Mouse (Mus musculus) kidney, postnatal 0 days (tissue): Measurements from ENCODE around the gene Aph1a. TPM values are rescaled to one million over a fixed set of nuclear protein-coding genes. Genes with fewer than 3 reads are reported as not detected.
A peak's percentile ranks its signal among the peaks of the same experiment; 100 is the strongest.

Source experiments
- ATAC-seq: fragments of 200-750 bp; cut with Nextera tagmentation; replicated peaks from 2 replicates; pipeline ENCODE4 v1.8.0; 2017; ENCODE audit warnings: low read depth, moderate number of reproducible peaks, moderate TSS enrichment, moderate library complexity; ENCODE audit not compliant: low FRiP score
- DNase-seq: peaks from one replicate; pipeline ENCODE4 v3.0.0-alpha.2; 2016; ENCODE audit warnings: low spot score
- H3K27ac ChIP-seq: fragments of 300-500 bp; sonication (generic); 2 replicates; pipeline ENCODE4 v1.5.1; 2014; ENCODE audit warnings: mild to moderate bottlenecking
- H3K27me3 ChIP-seq: fragments of 300-500 bp; sonication (generic); 2 replicates; pipeline ENCODE4 v1.6.1; 2014; ENCODE audit warnings: low read length, mixed read lengths; ENCODE audit not compliant: insufficient read depth
- H3K36me3 ChIP-seq: fragments of 300-500 bp; sonication (generic); 2 replicates; pipeline ENCODE4 v1.6.1; 2014; ENCODE audit warnings: low read length, mixed read lengths; ENCODE audit not compliant: insufficient read depth
- H3K4me1 ChIP-seq: fragments of 300-500 bp; sonication (generic); replicated peaks from 2 replicates; pipeline ENCODE4 v1.6.1; 2014; ENCODE audit warnings: antibody characterized with exemption, low read length, mixed read lengths; ENCODE audit not compliant: insufficient read depth
- H3K4me2 ChIP-seq: fragments of 300-500 bp; sonication (generic); 2 replicates; pipeline ENCODE4 v1.6.1; 2014; ENCODE audit warnings: mild to moderate bottlenecking, low read length, moderate library complexity, mixed read lengths
- H3K4me3 ChIP-seq: fragments of 300-500 bp; sonication (generic); replicated peaks from 2 replicates; pipeline ENCODE4 v1.5.1; 2014; ENCODE audit warnings: low read depth, low read length
- H3K9ac ChIP-seq: fragments of 300-500 bp; sonication (generic); 2 replicates; pipeline ENCODE4 v1.6.1; 2014; ENCODE audit warnings: low read depth, low read length
- H3K9me3 ChIP-seq: fragments of 300-500 bp; sonication (generic); replicated peaks from 2 replicates; pipeline ENCODE4 v1.6.1; 2016; ENCODE audit warnings: low read length, inconsistent platforms, mixed read lengths
- CTCF ChIP-seq: IDR thresholded peaks from 2 replicates; pipeline ENCODE4 v1.5.1; 2016; ENCODE audit warnings: antibody characterized with exemption, low read depth, mild to moderate bottlenecking, moderate library complexity
- WGBS: fragments of 180-500 bp; shearing (Covaris S2); extraction: QIAGEN DNeasy Blood & Tissue Kit; methylation state at CpG from one replicate; pipeline ENCODE4 v1.1.7; 2014; 5-methylcytosine and 5-hydroxymethylcytosine counted together
- polyA plus RNA-seq: library from polyadenylated mRNA; unstranded; fragments of >200 nt; fragmentation: Nextera tagmentation; extraction: Ambion mirVana; gene quantifications from 2 replicates; pipeline ENCODE4 v1.2.1, GENCODE M21; 2015

The Aph1a gene
- polyA plus RNA-seq, 1 experiment from 2014 or later = 48.7 TPM

DNA sequence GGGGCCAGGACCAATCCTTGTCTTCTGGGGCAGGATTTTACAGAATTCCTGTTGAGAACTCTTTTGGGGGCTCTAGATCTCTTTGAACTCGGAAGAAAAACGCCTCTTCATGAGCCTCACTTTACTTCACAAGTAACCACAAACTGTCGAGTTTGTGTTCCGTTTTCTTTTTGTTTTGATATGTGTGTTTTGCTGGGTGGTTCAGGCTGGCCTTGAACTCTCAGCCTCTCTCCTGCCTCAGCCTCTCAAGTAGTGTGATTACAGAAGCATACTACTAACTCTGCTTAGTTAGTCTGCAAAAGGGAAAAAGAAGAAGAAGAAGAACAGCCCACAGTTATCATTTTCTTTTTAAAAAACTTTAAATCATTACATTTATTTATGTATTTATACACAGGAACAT lies 30.4 kb downstream of the Aph1a start:
- TF ChIP-seq CTCF = no peak
- Histone ChIP-seq H3K9ac (no peak overlapping the region), H3K4me1 (no peaks in the 10 kb centered on the region; the same call in 1 of the 2 replicates), H3K4me2 (no peak overlapping the region), H3K4me3 (no peak overlapping the region), H3K36me3 (no peaks in the 10 kb centered on the region), H3K27ac (no peak overlapping the region), H3K9me3 (no peaks in the 10 kb centered on the region), H3K27me3 (no peaks in the 10 kb centered on the region)
- no peak for ATAC-seq
- no peak for DNase-seq
- WGBS = 52% methylated on average over 4 of the region's 4 CpGs

GRCm38 (mm10) chr3:95925087-95925486 lies 31.3 kb downstream of the Aph1a start:
- Histone ChIP-seq H3K4me3 (no peak overlapping the region), H3K27ac (no peak overlapping the region), H3K4me2 (no peak overlapping the region), H3K9ac (no peak overlapping the region), H3K27me3 (no peaks in the 10 kb centered on the region), H3K36me3 (no peaks in the 10 kb centered on the region), H3K9me3 (no peaks in the 10 kb centered on the region), H3K4me1 (no peaks in the 10 kb centered on the region; the same call in 1 of the 2 replicates)
- 82% methylated on average over 5 of the region's 5 CpGs for WGBS
- no peak for DNase-seq
- TF ChIP-seq CTCF = no peak
- ATAC-seq = no peak

DNA sequence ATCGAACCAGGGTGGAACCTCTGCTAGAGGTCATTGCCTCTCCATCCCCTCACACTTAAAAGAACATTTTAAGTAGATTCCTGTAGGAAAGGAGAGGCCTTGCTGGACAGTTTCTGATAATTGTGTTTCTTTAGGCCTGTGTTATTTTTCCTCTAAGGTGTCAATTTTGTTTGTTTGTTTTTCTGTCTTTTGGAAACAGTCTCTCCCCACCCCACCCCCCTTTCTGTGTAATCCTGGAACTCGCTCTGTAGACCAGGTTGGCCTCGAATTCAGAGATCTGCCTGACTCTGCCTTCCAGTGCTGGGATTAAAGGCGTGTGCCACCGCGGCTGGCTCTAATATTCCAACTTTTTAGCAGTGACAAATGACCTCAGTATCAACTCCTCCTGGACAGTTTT lies 34.5 kb downstream of the Aph1a start:
- Histone ChIP-seq H3K27me3 (no peaks in the 10 kb centered on the region), H3K4me3 (peak overlapping the region; percentile 29), H3K9me3 (no peaks in the 10 kb centered on the region), H3K36me3 (no peaks in the 10 kb centered on the region), H3K9ac (peak overlapping the region; percentile 43), H3K27ac (0 out of 2 replicates have a peak overlapping the region, but pooled peaks have one; percentile 8), H3K4me1 (peaks cover 4% of the 10 kb centered on the region), H3K4me2 (peak overlapping the region; percentile 56)
- ATAC-seq = no peak
- 48% methylated on average over 6 of the region's 6 CpGs for WGBS
- no peak for DNase-seq
- no peak for TF ChIP-seq CTCF

- H3K4me2 ChIP-seq = peak within 1 kb of the TSS; percentile 66
- H3K9ac ChIP-seq = peak within 1 kb of the TSS; percentile 89
- peak; percentile 100 for ATAC-seq
- H3K4me3 ChIP-seq = peak within 1 kb of the TSS; percentile 90
- no peaks in the 10 kb centered on the region for H3K9me3 ChIP-seq
- TF ChIP-seq CTCF = no peak
- no peaks in the 10 kb centered on the region for H3K27me3 ChIP-seq
- H3K36me3 ChIP-seq = peaks cover 1% of the 10 kb centered on the region; the same call in 1 of the 2 replicates
- peaks cover 4% of the 10 kb centered on the region for H3K4me1 ChIP-seq
- H3K27ac ChIP-seq = peak within 1 kb of the TSS; percentile 88
- peak; percentile 100 for DNase-seq
- WGBS = under 1% methylated on average over 48 of the region's 49 CpGs
These were observed 35.1 kb downstream of the Aph1a start, which contains the start of gene Anp32e for GRCm38 (mm10) chr3:95928658-95929503. Gene Anp32e, plus strand, starts transcription at chr3:95929246.

GRCm38 (mm10) chr3:95929581-95930470 lies 36.1 kb downstream of the Aph1a start:
- ATAC-seq = peak; percentile 16; the same call in 1 of the 2 replicates
- Histone ChIP-seq H3K27ac (peak overlapping the region; percentile 88), H3K9ac (peak overlapping the region; percentile 89), H3K4me1 (peaks cover 4% of the 10 kb centered on the region), H3K36me3 (peaks cover 10% of the 10 kb centered on the region), H3K9me3 (no peaks in the 10 kb centered on the region), H3K4me2 (peak overlapping the region; percentile 66), H3K4me3 (peak overlapping the region; percentile 90), H3K27me3 (no peaks in the 10 kb centered on the region)
- peak; percentile 71 for DNase-seq
- WGBS = under 1% methylated on average over 96 of the region's 105 CpGs
- TF ChIP-seq CTCF = no peak

DNA sequence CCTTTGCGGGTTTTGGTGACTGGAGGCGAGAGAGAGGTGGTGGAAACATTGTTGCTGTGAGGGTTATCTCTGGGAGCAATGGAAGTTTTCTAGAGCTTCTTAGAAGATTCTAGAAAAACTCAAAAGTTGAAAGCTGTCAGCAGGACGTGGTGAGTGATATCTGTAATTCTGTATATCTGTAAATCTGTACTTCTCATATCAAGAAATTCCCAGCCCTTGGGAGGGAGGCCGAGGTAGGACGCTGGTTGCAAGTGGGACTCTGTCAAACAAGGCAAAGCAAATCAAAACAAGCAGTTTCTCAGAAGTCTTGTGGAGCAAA lies 36.7 kb downstream of the Aph1a start:
- 0% methylated on average over 5 of the region's 5 CpGs for WGBS
- DNase-seq (peak; percentile 28), ATAC-seq (no peak)
- Histone ChIP-seq H3K4me3 (peak overlapping the region; percentile 90), H3K4me2 (peak overlapping the region; percentile 66), H3K9ac (peak overlapping the region; percentile 89), H3K36me3 (peaks cover 15% of the 10 kb centered on the region), H3K27me3 (no peaks in the 10 kb centered on the region), H3K27ac (peak overlapping the region; percentile 88; the same call in 1 of the 2 replicates), H3K4me1 (peaks cover 4% of the 10 kb centered on the region), H3K9me3 (no peaks in the 10 kb centered on the region)
- no peak for TF ChIP-seq CTCF
